Mouse (Mus musculus) liver, adult 2 months (tissue): Measurements from ENCODE around the gene Kcmf1. TPM values are rescaled to one million over a fixed set of nuclear protein-coding genes. Genes with fewer than 3 reads are reported as not detected.
A peak's percentile ranks its signal among the peaks of the same experiment; 100 is the strongest.

Experiments
- DNase-seq: peaks from one replicate; pipeline ENCODE4 v3.0.0-alpha.2; 2011; ENCODE audit warnings: low read depth, low spot score; ENCODE audit errors: extremely low read depth
- H3K27ac ChIP-seq: fragments of 200-500 bp; replicated peaks from 2 replicates; pipeline ENCODE4 v1.5.1; 2012; ENCODE audit warnings: low read depth, mild to moderate bottlenecking, control low read depth, inconsistent platforms, low read length; ENCODE audit not compliant: insufficient read depth
- H3K27me3 ChIP-seq: fragments of 200-500 bp; 2 replicates; pipeline ENCODE4 v1.6.1; 2012; ENCODE audit warnings: mild to moderate bottlenecking, moderate library complexity, low read length, inconsistent platforms; ENCODE audit not compliant: control insufficient read depth, insufficient read depth
- H3K36me3 ChIP-seq: fragments of 200-500 bp; 2 replicates; pipeline ENCODE4 v1.6.1; 2012; ENCODE audit warnings: low read length, inconsistent platforms; ENCODE audit not compliant: control insufficient read depth, insufficient read depth
- H3K4me1 ChIP-seq: fragments of 200-500 bp; 2 replicates; pipeline ENCODE4 v1.6.1; 2011; ENCODE audit warnings: low read length; ENCODE audit not compliant: control insufficient read depth, insufficient read depth
- H3K4me3 ChIP-seq: fragments of 200-500 bp; 2 replicates; pipeline ENCODE4 v1.5.1; 2011; ENCODE audit warnings: low read depth, mild to moderate bottlenecking, control low read depth, low read length, moderate library complexity; ENCODE audit not compliant: insufficient read depth
- H3K79me2 ChIP-seq: fragments of 200-500 bp; 2 replicates; pipeline ENCODE4 v1.6.1; 2012; ENCODE audit warnings: inconsistent platforms, mild to moderate bottlenecking, low read length, moderate library complexity; ENCODE audit not compliant: control insufficient read depth, insufficient read depth
- H3K9ac ChIP-seq: fragments of 200-500 bp; 2 replicates; pipeline ENCODE4 v1.6.1; 2012; ENCODE audit warnings: low read depth, mild to moderate bottlenecking, control low read depth, inconsistent platforms, low read length
- CTCF ChIP-seq: fragments of 200-500 bp; IDR thresholded peaks from 2 replicates; pipeline ENCODE4 v1.5.1; 2011; ENCODE audit warnings: low read depth, low read length, control low read depth
- POLR2A ChIP-seq: fragments of 200-500 bp; IDR thresholded peaks from 2 replicates; pipeline ENCODE4 v1.6.1; 2011; ENCODE audit warnings: low read length, control low read depth; ENCODE audit not compliant: insufficient read depth; ENCODE audit errors: extremely low read depth
- WGBS: fragments of 180-500 bp; shearing (Covaris S2); methylation state at CpG from one replicate; pipeline ENCODE4 v1.1.7; 2018; 5-methylcytosine and 5-hydroxymethylcytosine counted together
- polyA plus RNA-seq: library from polyadenylated mRNA; depleted of rRNA; stranded (reverse); fragments of >200 nt; gene quantifications from 2 replicates; pipeline ENCODE4 v1.2.3, GENCODE M21; 2012
- total RNA-seq: library from RNA; depleted of rRNA; stranded (reverse); fragments of >200 nt; gene quantifications from 2 replicates; pipeline ENCODE4 v1.2.3, GENCODE M21; 2014

Gene Kcmf1
- total and polyA plus RNA-seq, 2 experiments = 38.6 to 107 TPM

GRCm38 (mm10) chr6:72911261-72911660 lies 11.5 kb upstream of the Kcmf1 start:
- H3K27me3 ChIP-seq = no peaks in the 10 kb centered on the region
- 69% methylated on average over 4 of the region's 4 CpGs for WGBS
- H3K4me1 ChIP-seq = no peaks in the 10 kb centered on the region
- TF ChIP-seq POLR2A = no peak
- no peak for TF ChIP-seq CTCF
- H3K4me3 ChIP-seq = no peak overlapping the region
- no peaks in the 10 kb centered on the region for H3K36me3 ChIP-seq
- H3K9ac ChIP-seq = no peak overlapping the region
- H3K27ac ChIP-seq = no peak overlapping the region
- DNase-seq = no peak
- no peaks in the 10 kb centered on the region for H3K79me2 ChIP-seq

- TF ChIP-seq CTCF (no peak), POLR2A (no peak)
Measured at GRCm38 (mm10) chr6:72902254-72902990, 2.6 kb upstream of the Kcmf1 start.

GRCm38 (mm10) chr6:72900952-72901351 lies 1.2 kb upstream of the Kcmf1 start:
- Histone ChIP-seq H3K4me1 (peaks cover 24% of the 10 kb centered on the region), H3K79me2 (peaks cover 14% of the 10 kb centered on the region; the same call in 1 of the 2 replicates), H3K27me3 (no peaks in the 10 kb centered on the region), H3K36me3 (no peaks in the 10 kb centered on the region), H3K4me3 (no peak overlapping the region; the same call in 1 of the 2 replicates), H3K9ac (no peak overlapping the region; the same call in 1 of the 2 replicates), H3K27ac (peak overlapping the region; percentile 33)
- TF ChIP-seq POLR2A (no peak), CTCF (no peak)
- DNase-seq = no peak
- WGBS = 39% methylated on average over 7 of the region's 7 CpGs

More at GRCm38 (mm10) chr6:72902254-72902990, 2.6 kb upstream of the Kcmf1 start:
- H3K4me1 ChIP-seq = peaks cover 15% of the 10 kb centered on the region
- DNase-seq = peak; percentile 96
- H3K36me3 ChIP-seq = no peaks in the 10 kb centered on the region
- no peak overlapping the region for H3K9ac ChIP-seq
- H3K79me2 ChIP-seq = peaks cover 5% of the 10 kb centered on the region; the same call in 1 of the 2 replicates
- no peaks in the 10 kb centered on the region for H3K27me3 ChIP-seq
- WGBS = 53% methylated on average over 6 of the region's 6 CpGs
- H3K27ac ChIP-seq = peak overlapping the region; percentile 89
- H3K4me3 ChIP-seq = no peak overlapping the region

GRCm38 (mm10) chr6:72899201-72899780 lies 488 bp downstream of the Kcmf1 start:
- Histone ChIP-seq H3K27ac (peak overlapping the region; percentile 87), H3K4me1 (peaks cover 33% of the 10 kb centered on the region), H3K79me2 (peaks cover 24% of the 10 kb centered on the region), H3K27me3 (no peaks in the 10 kb centered on the region), H3K4me3 (peak overlapping the region; percentile 86), H3K9ac (peak overlapping the region; percentile 99), H3K36me3 (no peaks in the 10 kb centered on the region)
- WGBS = 1% methylated on average over 56 of the region's 85 CpGs
- DNase-seq = no peak
- TF ChIP-seq CTCF (no peak), POLR2A (no peak)

GRCm38 (mm10) chr6:72898244-72899200 lies 1.3 kb downstream of the Kcmf1 start:
- Histone ChIP-seq H3K79me2 (peaks cover 31% of the 10 kb centered on the region), H3K4me1 (peaks cover 38% of the 10 kb centered on the region), H3K27me3 (no peaks in the 10 kb centered on the region), H3K9ac (peak overlapping the region; percentile 99), H3K27ac (peak overlapping the region; percentile 87), H3K36me3 (no peaks in the 10 kb centered on the region), H3K4me3 (peak overlapping the region; percentile 86)
- TF ChIP-seq POLR2A (no peak), CTCF (no peak)
- DNase-seq = no peak
- WGBS = under 1% methylated on average over 71 of the region's 71 CpGs
